Mouse (Mus musculus) small intestine, adult 2 months (tissue): ENCODE data around the gene Rhot1.

Source experiments
- CTCF ChIP-seq: fragments of 200-500 bp; IDR thresholded peaks from 2 replicates; pipeline ENCODE4 v1.5.1; 2012; ENCODE audit warnings: low read depth, mild to moderate bottlenecking, control low read depth, inconsistent platforms, low read length, moderate library complexity, mixed read lengths; ENCODE audit not compliant: insufficient replicate concordance, insufficient read length; ENCODE audit errors: extremely low read depth
- POLR2A ChIP-seq: fragments of 200-500 bp; IDR thresholded peaks from 2 replicates; pipeline ENCODE4 v1.6.1; 2012; ENCODE audit warnings: low read depth, mild to moderate bottlenecking, control low read depth, inconsistent platforms, low read length, moderate library complexity

GRCm38 (mm10) chr11:80163362-80164116 lies 45.3 kb upstream of the Rhot1 start:
- TF ChIP-seq CTCF (no peak), POLR2A (no peak)
